Mouse (Mus musculus) intestine, postnatal 0 days (tissue): ENCODE data around the gene Gm4491. TPM values are rescaled to one million over a fixed set of nuclear protein-coding genes. Genes with fewer than 3 reads are reported as not detected.

ENCODE experiments used
- ATAC-seq: fragments of 200-750 bp; cut with Nextera tagmentation; 2 replicates; pipeline ENCODE4 v1.8.0; 2017; ENCODE audit warnings: mild to moderate bottlenecking, moderate TSS enrichment, moderate library complexity
- H3K27ac ChIP-seq: fragments of 300-500 bp; sonication (generic); 2 replicates; pipeline ENCODE4 v1.5.1; 2014; ENCODE audit warnings: mild to moderate bottlenecking, low read depth, low read length, moderate library complexity
- H3K27me3 ChIP-seq: fragments of 300-500 bp; sonication (generic); replicated peaks from 2 replicates; pipeline ENCODE4 v1.6.1; 2014; ENCODE audit warnings: low read length, mixed read lengths; ENCODE audit not compliant: control insufficient read depth, insufficient read depth
- H3K36me3 ChIP-seq: fragments of 300-500 bp; sonication (generic); 2 replicates; pipeline ENCODE4 v1.6.1; 2014; ENCODE audit warnings: mild to moderate bottlenecking, moderate library complexity; ENCODE audit not compliant: control insufficient read depth, insufficient read depth
- H3K4me1 ChIP-seq: fragments of 300-500 bp; sonication (generic); replicated peaks from 2 replicates; pipeline ENCODE4 v1.6.1; 2014; ENCODE audit warnings: antibody characterized with exemption, low read length, mixed read lengths; ENCODE audit not compliant: control insufficient read depth, insufficient read depth
- H3K4me2 ChIP-seq: fragments of 300-500 bp; sonication (generic); replicated peaks from 2 replicates; pipeline ENCODE4 v1.6.1; 2014; ENCODE audit warnings: low read depth, mild to moderate bottlenecking, moderate library complexity
- H3K4me3 ChIP-seq: fragments of 300-500 bp; sonication (generic); 2 replicates; pipeline ENCODE4 v1.5.1; 2014; ENCODE audit warnings: low read depth, low read length
- H3K9ac ChIP-seq: fragments of 300-500 bp; sonication (generic); 2 replicates; pipeline ENCODE4 v1.6.1; 2014; ENCODE audit warnings: mild to moderate bottlenecking, low read depth, low read length
- H3K9me3 ChIP-seq: fragments of 300-500 bp; sonication (generic); 2 replicates; pipeline ENCODE4 v1.6.1; 2016; ENCODE audit warnings: mixed run types; ENCODE audit not compliant: control insufficient read depth
- CTCF ChIP-seq: sonication (generic); IDR thresholded peaks from 2 replicates; pipeline ENCODE4 v1.5.1; 2016; ENCODE audit warnings: low read depth, mild to moderate bottlenecking, control low read depth, antibody characterized with exemption, moderate library complexity
- WGBS: fragments of 180-500 bp; shearing (Covaris S2); extraction: QIAGEN DNeasy Blood & Tissue Kit; methylation state at CpG from one replicate; pipeline ENCODE4 v1.1.7; 2014; 5-methylcytosine and 5-hydroxymethylcytosine counted together
- polyA plus RNA-seq: library from polyadenylated mRNA; unstranded; fragments of >200 nt; fragmentation: Nextera tagmentation; extraction: Ambion mirVana; gene quantifications from 2 replicates; pipeline ENCODE4 v1.2.1, GENCODE M21; 2015

The Gm4491 gene
- polyA plus RNA-seq, 1 experiment from 2014 or later: 0.20 TPM

DNA sequence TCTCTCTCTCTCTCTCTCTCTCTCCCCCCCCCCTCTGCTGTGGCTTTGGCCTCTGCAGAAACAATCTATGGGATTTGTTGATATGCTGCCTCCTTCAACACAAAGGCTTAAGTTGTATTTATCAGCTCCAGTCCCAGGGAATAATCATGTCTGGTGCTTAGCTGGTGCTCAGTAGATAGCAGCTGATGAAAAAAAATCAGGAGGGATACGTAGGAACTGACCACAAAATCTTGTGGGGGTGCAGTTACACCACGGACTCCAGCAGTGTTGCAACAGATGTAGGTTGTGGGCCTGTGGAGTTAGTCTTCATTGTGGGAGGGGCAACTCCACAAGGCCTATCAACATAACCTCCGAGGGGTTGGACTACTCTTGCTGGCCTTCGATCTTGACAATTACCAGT is 19.8 kb downstream of the Gm4491 start:
- H3K36me3 ChIP-seq: no peaks in the 10 kb centered on the region; the same call in 1 of the 2 replicates
- H3K4me2 ChIP-seq: no peak overlapping the region
- no peak overlapping the region for H3K27ac ChIP-seq
- H3K9ac ChIP-seq: no peak overlapping the region
- H3K4me1 ChIP-seq: no peaks in the 10 kb centered on the region
- 69% methylated on average over 4 of the region's 4 CpGs for WGBS
- ATAC-seq: no peak
- no peak for TF ChIP-seq CTCF
- no peak overlapping the region for H3K4me3 ChIP-seq
- no peaks in the 10 kb centered on the region for H3K9me3 ChIP-seq
- no peaks in the 10 kb centered on the region for H3K27me3 ChIP-seq

DNA sequence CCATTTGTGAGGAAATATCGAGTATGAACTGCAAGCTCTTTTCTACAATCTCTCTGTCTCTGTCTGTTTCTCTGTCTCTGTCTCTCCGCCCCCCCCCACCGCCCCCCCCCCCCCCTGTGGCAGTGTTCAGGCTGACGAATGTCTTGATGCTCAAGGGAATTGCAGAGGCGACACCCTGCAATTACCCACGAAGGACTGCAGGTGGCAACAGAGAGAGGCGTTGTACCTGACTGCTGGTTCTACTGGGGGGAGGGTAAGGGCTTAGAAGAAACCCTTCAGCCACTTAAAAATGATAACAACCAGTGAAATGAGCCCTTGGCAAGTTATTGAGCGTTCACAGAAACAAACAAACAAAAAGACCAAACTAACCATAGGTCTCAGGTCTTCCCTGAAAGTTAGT is 22.7 kb downstream of the Gm4491 start:
- no peak overlapping the region for H3K9ac ChIP-seq
- H3K27me3 ChIP-seq: no peaks in the 10 kb centered on the region
- no peak for ATAC-seq
- no peaks in the 10 kb centered on the region for H3K36me3 ChIP-seq
- no peak overlapping the region for H3K4me3 ChIP-seq
- no peak overlapping the region for H3K4me2 ChIP-seq
- no peaks in the 10 kb centered on the region for H3K4me1 ChIP-seq
- 8% methylated on average over 8 of the region's 8 CpGs for WGBS
- H3K27ac ChIP-seq: no peak overlapping the region
- H3K9me3 ChIP-seq: no peaks in the 10 kb centered on the region
- TF ChIP-seq CTCF: peak; percentile 80

DNA sequence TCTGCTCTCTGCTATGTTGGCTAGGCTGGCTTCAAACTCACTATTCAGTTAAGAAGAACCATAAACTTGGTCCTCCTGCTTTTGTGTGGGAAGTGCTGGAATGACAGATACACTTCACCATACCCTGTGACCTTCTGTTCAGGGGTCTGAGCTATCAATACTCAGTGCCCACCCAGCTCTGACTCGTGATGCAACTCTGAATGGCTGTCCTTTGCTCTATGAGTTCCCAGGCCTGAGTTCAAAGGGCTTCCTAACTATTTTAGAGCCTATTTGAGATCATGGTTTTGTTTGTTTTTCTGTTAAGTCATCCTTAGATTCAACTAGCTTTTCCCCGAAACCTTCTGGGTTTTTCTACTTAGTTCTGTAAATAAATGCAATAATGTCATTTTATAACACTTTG is 25.7 kb downstream of the Gm4491 start:
- Histone ChIP-seq H3K4me1 (no peaks in the 10 kb centered on the region), H3K27ac (peak overlapping the region; percentile 83), H3K9ac (no peak overlapping the region), H3K27me3 (no peaks in the 10 kb centered on the region), H3K4me3 (no peak overlapping the region), H3K9me3 (no peaks in the 10 kb centered on the region), H3K4me2 (no peak overlapping the region), H3K36me3 (no peaks in the 10 kb centered on the region)
- WGBS: 24% methylated on average over 2 of the region's 2 CpGs
- ATAC-seq: no peak
- TF ChIP-seq CTCF: no peak

- TF ChIP-seq CTCF: no peak
- peak overlapping the region; percentile 83 for H3K27ac ChIP-seq
- peak; percentile 90 for ATAC-seq
Measured at GRCm38 (mm10) chr14:57089107-57089506, 26.6 kb downstream of the Gm4491 start.

GRCm38 (mm10) chr14:57084180-57084668 is 31.5 kb downstream of the Gm4491 start:
- H3K4me2 ChIP-seq: no peak overlapping the region; the same call in 1 of the 2 replicates
- 13% methylated on average over 11 of the region's 11 CpGs for WGBS
- peak; percentile 61 for ATAC-seq
- peaks cover 3% of the 10 kb centered on the region; the same call in 1 of the 2 replicates for H3K4me1 ChIP-seq
- H3K9me3 ChIP-seq: no peaks in the 10 kb centered on the region
- H3K27ac ChIP-seq: peak overlapping the region; percentile 63
- H3K4me3 ChIP-seq: no peak overlapping the region
- TF ChIP-seq CTCF: no peak
- no peaks in the 10 kb centered on the region for H3K27me3 ChIP-seq
- no peaks in the 10 kb centered on the region for H3K36me3 ChIP-seq
- 0 out of 2 replicates have a peak overlapping the region, but pooled peaks have one; percentile 0 for H3K9ac ChIP-seq

More at GRCm38 (mm10) chr14:57089107-57089506, 26.6 kb downstream of the Gm4491 start:
- H3K9ac ChIP-seq: no peak overlapping the region
- peaks cover 3% of the 10 kb centered on the region; the same call in 1 of the 2 replicates for H3K4me1 ChIP-seq
- WGBS: 51% methylated on average over 7 of the region's 7 CpGs
- no peaks in the 10 kb centered on the region for H3K36me3 ChIP-seq
- no peak overlapping the region for H3K4me2 ChIP-seq
- no peaks in the 10 kb centered on the region for H3K27me3 ChIP-seq
- H3K9me3 ChIP-seq: no peaks in the 10 kb centered on the region
- no peak overlapping the region for H3K4me3 ChIP-seq

DNA sequence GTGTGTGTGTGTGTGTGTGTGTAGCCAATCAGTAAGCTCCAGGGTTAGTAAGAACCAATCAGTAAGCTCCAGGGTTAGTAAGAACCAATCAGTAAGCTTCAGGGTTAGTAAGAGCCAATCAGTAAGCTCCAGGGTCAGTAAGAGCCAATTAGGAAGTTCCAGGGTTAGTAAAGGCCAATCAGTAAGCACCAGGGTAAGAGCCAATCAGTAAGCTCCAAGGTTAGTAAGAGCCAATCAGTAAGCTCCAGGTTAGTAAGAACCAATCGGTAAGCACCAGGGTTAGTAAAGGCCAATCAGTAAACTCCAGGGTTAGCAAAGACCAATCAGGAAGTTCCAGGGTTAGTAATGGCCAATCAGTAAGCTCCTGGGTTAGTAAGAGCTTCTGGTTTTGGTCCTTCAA is 32.8 kb downstream of the Gm4491 start:
- H3K27me3 ChIP-seq: no peaks in the 10 kb centered on the region
- TF ChIP-seq CTCF: no peak
- H3K4me1 ChIP-seq: peaks cover 3% of the 10 kb centered on the region; the same call in 1 of the 2 replicates
- no peak overlapping the region for H3K4me2 ChIP-seq
- H3K9me3 ChIP-seq: no peaks in the 10 kb centered on the region
- H3K27ac ChIP-seq: no peak overlapping the region
- no peak overlapping the region for H3K9ac ChIP-seq
- WGBS: 95% methylated on average over 1 of the region's 1 CpGs
- no peak overlapping the region for H3K4me3 ChIP-seq
- ATAC-seq: no peak
- no peaks in the 10 kb centered on the region for H3K36me3 ChIP-seq
